ENCODE assay signal across 8 mouse cellular contexts in the genomic region with DNA sequence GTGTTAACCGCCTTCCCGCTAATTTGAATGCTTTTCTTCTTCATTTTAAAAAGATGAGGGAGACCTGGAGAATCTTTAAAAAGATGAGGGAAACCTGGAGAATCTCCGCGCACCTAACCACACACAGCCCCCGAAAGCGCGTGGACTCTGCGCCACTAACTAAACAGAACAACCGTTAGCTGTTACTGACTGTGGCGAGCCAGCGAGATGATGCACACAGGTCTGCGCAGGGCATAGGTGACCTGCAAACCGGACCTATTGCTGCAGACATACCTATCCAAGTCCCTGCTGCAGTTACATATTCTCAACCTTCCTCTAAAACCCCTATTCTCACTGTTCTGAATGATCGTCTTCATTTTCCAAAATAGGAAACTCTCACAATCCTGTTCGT. TPM values are rescaled to one million over a fixed set of nuclear protein-coding genes. Genes with fewer than 3 reads are reported as not detected.
DNase-seq lines count a peak whose midpoint lies in the region; ATAC-seq and TF ChIP-seq lines count a peak whose summit lies in the region.

No protein-coding gene starts in this region.

- H3K4me3 ChIP-seq in gastrocnemius, adult 2 months: peak overlapping the region; percentile 99
- H3K4me3 ChIP-seq in embryonic facial prominence, embryonic 15.5 days (replicated peaks): peak overlapping the region; percentile 94
- peak overlapping the region; percentile 96 for H3K4me3 ChIP-seq in intestine, postnatal 0 days (ENCODE audit: low read depth, low read length)
- peak overlapping the region; percentile 99 for H3K4me3 ChIP-seq in midbrain, postnatal 0 days (ENCODE audit: low read depth, low read length)

- 2% methylated on average over 15 of the region's 15 CpGs for WGBS in embryonic facial prominence, embryonic 15.5 days
- WGBS in intestine, postnatal 0 days: 1% methylated on average over 15 of the region's 15 CpGs
- under 1% methylated on average over 15 of the region's 15 CpGs for WGBS in midbrain, postnatal 0 days

- H3K27ac ChIP-seq in gastrocnemius, adult 2 months: peak overlapping the region; percentile 93
- peak overlapping the region; percentile 99 for H3K27ac ChIP-seq in embryonic facial prominence, embryonic 15.5 days (replicated peaks)
- H3K27ac ChIP-seq in intestine, postnatal 0 days (ENCODE audit: low read depth, low read length): peak overlapping the region; percentile 99; the same call in 1 of the 2 replicates
- H3K27ac ChIP-seq in midbrain, postnatal 0 days (ENCODE audit: low read depth, low read length): peak overlapping the region; percentile 100

- no peaks in the 10 kb centered on the region for H3K27me3 ChIP-seq in embryonic facial prominence, embryonic 15.5 days
- H3K27me3 ChIP-seq in intestine, postnatal 0 days (replicated peaks; ENCODE audit: control insufficient read depth, insufficient read depth, low read length): no peaks in the 10 kb centered on the region
- H3K27me3 ChIP-seq in midbrain, postnatal 0 days (ENCODE audit: insufficient read depth, low read length): no peaks in the 10 kb centered on the region

- no peak for DNase-seq in gastrocnemius, adult 2 months
- DNase-seq in gastrocnemius, postnatal 10 days: no peak
- DNase-seq in midbrain, postnatal 0 days (ENCODE audit: low spot score): no peak
- DNase-seq in layer of hippocampus, postnatal 36 days: no peak
- no peak for DNase-seq in retina, postnatal 1 day

- H3K9ac ChIP-seq in embryonic facial prominence, embryonic 15.5 days: peak overlapping the region; percentile 54
- H3K9ac ChIP-seq in intestine, postnatal 0 days (ENCODE audit: low read depth, low read length): peak overlapping the region; percentile 78
- peak overlapping the region; percentile 98 for H3K9ac ChIP-seq in midbrain, postnatal 0 days (replicated peaks; ENCODE audit: low read length, poor library complexity, severe bottlenecking)

- ATAC-seq in CD4-positive, CD25-positive, alpha-beta regulatory T cell, adult 4 months: peak; percentile 17
- ATAC-seq in embryonic facial prominence, embryonic 15.5 days (ENCODE audit: insufficient number of reproducible peaks, low FRiP score, low TSS enrichment, low read depth): no peak
- ATAC-seq in intestine, postnatal 0 days: 0 out of 2 replicates have a peak, but pooled peaks have one; percentile 20
- ATAC-seq in midbrain, postnatal 0 days (ENCODE audit: low FRiP score): peak; percentile 38; the same call in 1 of the 2 replicates

- no peak for TF ChIP-seq CTCF in gastrocnemius, adult 2 months (IDR thresholded peaks at IDR 0.05)
- TF ChIP-seq CTCF in intestine, postnatal 0 days (IDR thresholded peaks at IDR 0.05; ENCODE audit: low read depth): no peak
- TF ChIP-seq CTCF in midbrain, postnatal 0 days (IDR thresholded peaks at IDR 0.05): no peak

- intact Hi-C loops in gastrocnemius, adult 2 months (cut with DNase I): loop anchor here (5.0 kb wide), 2 partner anchors 65 to 105 kb away; a partner anchor contains a TSS

- no peaks in the 10 kb centered on the region for H3K9me3 ChIP-seq in embryonic facial prominence, embryonic 15.5 days (replicated peaks)
- no peaks in the 10 kb centered on the region for H3K9me3 ChIP-seq in intestine, postnatal 0 days (ENCODE audit: control insufficient read depth)
- no peaks in the 10 kb centered on the region for H3K9me3 ChIP-seq in midbrain, postnatal 0 days (ENCODE audit: low read length)

- peak overlapping the region; percentile 83 for H3K4me2 ChIP-seq in embryonic facial prominence, embryonic 15.5 days (replicated peaks)
- peak overlapping the region; percentile 82 for H3K4me2 ChIP-seq in intestine, postnatal 0 days (replicated peaks; ENCODE audit: low read depth)
- peak overlapping the region; percentile 79 for H3K4me2 ChIP-seq in midbrain, postnatal 0 days (ENCODE audit: low read depth, low read length, poor library complexity, severe bottlenecking)

- H3K36me3 ChIP-seq in embryonic facial prominence, embryonic 15.5 days: no peaks in the 10 kb centered on the region
- H3K36me3 ChIP-seq in intestine, postnatal 0 days (ENCODE audit: control insufficient read depth, insufficient read depth): no peaks in the 10 kb centered on the region
- H3K36me3 ChIP-seq in midbrain, postnatal 0 days (ENCODE audit: insufficient read depth, low read length): no peaks in the 10 kb centered on the region

- H3K4me1 ChIP-seq in embryonic facial prominence, embryonic 15.5 days: peaks cover 18% of the 10 kb centered on the region
- H3K4me1 ChIP-seq in intestine, postnatal 0 days (replicated peaks; ENCODE audit: control insufficient read depth, insufficient read depth, low read length): no peaks in the 10 kb centered on the region
- H3K4me1 ChIP-seq in midbrain, postnatal 0 days (ENCODE audit: insufficient read depth, low read length): 0 out of 2 replicates have a peak, but pooled peaks cover 3% of the 10 kb centered on the region

RNA-seq across cellular contexts. Expression of a gene that starts 0.5 kb away (rescaled TPM):
- total RNA-seq in gastrocnemius, adult 2 months (2021): 10 to 100 TPM; 16.4 to 18.7 TPM
- 10 to 100 TPM; 22.9 to 27.7 TPM for total RNA-seq in gastrocnemius, postnatal 10 days (2021)
- 10 to 100 TPM; 23.0 to 30.2 TPM for polyA plus RNA-seq in CD4-positive, CD25-positive, alpha-beta regulatory T cell, adult 4 months (2017; shearing (Covaris generic))
- 54.9 and 59.8 TPM in 2 replicates for polyA plus RNA-seq in embryonic facial prominence, embryonic 15.5 days (2015; fragmentation: Nextera tagmentation; extraction: Ambion mirVana)
- polyA plus RNA-seq in intestine, postnatal 0 days (2015; fragmentation: Nextera tagmentation; extraction: Ambion mirVana): 21.9 and 22.1 TPM in 2 replicates
- 56.1 and 64.5 TPM in 2 replicates for total RNA-seq in midbrain, postnatal 0 days (2014; rRNA removed)
- 36.3 and 38.5 TPM in 2 replicates for polyA plus RNA-seq in midbrain, postnatal 0 days (2015; fragmentation: Nextera tagmentation; extraction: Ambion mirVana)
- 10 to 100 TPM; 62.3 to 66.0 TPM for total RNA-seq in layer of hippocampus, postnatal 36 days (2021)
